Mouse (Mus musculus): Measurements from ENCODE around the gene Rnf227. TPM values are rescaled to one million over a fixed set of nuclear protein-coding genes. Genes with fewer than 3 reads are reported as not detected.

The Rnf227 gene
- polyA plus RNA-seq, 1 experiment = not detected

DNA sequence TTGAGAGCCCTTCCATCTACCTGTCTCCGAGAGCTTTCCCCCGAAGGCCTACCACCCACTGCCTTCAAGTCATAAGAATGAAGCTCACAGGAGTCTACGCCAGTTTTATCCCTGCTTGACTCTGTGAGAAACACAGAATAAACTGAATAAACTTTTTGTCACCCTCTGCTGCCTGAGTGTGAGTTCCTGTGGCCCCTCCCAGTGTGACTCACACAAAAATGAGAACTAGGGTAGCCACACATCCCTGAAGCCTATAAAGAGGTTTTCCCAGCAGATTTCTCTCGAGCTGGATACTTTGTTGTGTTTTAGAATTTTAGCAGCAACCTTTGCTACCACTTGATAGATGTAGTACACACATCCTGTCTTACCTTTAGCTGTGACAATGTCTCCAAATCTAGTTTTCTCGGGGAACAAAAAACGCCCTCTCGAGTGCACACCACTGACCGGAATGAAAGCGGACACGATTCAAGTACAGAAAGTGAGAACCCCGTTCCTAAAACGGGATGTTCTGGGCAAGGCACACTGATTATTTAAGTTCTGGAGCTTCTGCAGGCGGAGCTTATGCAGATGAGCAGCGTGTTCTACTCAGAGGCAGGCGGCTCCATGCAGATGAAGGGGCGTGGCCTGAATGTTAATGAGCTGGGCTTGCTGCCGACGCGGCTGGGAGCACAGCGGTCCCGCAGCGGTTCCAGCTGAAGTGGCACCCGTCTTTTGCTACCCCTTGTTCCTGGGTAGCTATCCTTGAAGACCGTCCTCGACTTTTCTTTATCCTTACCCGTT lies 14.4 kb upstream of the Rnf227 start, which contains the start of gene Kcnab3:
Gene Kcnab3 (plus strand): TSS at position 631 of the 780 bp plus-strand sequence.
- no peak for TF ChIP-seq GATA1 (IDR thresholded peaks at IDR 0.05; ENCODE audit: low read length)

DNA sequence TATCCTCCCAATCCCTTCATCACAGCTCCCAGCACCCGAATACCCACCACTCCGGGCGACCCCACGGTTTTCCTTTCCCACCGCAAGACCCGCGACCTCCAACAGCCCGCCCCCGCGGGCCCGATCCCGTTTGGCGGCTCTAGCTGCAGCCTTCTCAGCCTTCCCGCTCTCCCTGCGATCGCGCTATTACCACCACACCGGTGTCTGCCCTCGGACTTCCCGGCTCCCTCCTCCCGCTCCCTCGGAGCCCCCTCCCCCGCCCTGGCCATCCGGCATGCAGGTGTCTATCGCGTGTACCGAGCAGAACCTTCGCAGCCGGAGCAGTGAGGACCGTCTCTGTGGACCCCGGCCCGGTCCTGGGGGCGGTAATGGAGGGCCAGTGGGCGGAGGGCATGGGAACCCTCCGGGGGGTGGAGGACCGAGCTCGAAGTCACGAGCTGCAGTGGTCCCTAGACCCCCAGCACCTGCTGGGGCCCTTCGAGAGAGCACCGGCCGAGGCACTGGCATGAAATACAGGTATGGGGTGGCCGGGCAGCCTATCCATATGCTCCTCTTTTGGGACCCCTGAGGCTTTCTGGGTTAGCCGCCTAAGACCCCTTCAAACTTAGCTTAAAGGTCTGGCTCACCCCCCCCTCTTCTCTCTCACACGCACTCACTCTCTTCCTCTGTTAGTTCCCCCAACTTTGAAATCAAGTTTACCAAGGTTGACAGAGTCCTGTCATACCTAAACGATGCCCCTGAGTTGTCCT lies 13.7 kb upstream of the Rnf227 start:
- no peak for TF ChIP-seq GATA1 (IDR thresholded peaks at IDR 0.05; ENCODE audit: low read length)

DNA sequence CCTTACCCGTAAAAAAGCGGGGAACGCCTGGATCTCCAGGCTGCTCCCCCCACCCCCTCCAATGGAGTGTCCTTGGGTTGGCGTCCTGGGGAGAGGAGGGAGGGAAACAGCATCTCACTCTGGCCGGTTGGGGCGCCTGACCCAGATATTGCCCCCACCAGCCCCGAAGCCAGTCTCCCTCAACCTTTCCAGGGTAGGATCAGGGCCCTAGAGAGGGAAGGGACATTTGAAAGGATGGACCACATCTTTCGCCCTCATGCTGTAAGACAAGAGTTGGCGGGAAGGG lies 13.2 kb upstream of the Rnf227 start:
- TF ChIP-seq GATA1 (IDR thresholded peaks at IDR 0.05; ENCODE audit: low read length) = no peak

DNA sequence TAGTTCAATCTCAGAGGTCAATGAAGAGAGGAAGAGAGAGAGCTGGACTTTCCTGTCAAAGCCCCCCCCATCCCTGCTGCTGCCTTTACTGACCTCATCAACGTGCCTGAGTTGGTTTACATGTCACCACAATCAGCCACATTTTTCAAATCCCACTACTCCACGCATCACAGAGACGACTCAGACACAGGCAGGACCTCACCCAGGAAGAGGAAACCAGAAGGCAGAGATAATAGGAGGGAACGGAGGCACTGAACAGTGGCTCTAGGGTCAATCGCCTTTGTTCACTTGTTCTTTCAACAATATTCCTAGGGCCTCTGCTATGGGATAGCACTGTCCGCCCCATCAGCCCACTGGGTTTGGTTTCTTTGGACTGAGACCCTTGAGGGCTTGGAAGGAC lies 12.6 kb upstream of the Rnf227 start:
- TF ChIP-seq GATA1 (IDR thresholded peaks at IDR 0.05; ENCODE audit: low read length) = no peak

DNA sequence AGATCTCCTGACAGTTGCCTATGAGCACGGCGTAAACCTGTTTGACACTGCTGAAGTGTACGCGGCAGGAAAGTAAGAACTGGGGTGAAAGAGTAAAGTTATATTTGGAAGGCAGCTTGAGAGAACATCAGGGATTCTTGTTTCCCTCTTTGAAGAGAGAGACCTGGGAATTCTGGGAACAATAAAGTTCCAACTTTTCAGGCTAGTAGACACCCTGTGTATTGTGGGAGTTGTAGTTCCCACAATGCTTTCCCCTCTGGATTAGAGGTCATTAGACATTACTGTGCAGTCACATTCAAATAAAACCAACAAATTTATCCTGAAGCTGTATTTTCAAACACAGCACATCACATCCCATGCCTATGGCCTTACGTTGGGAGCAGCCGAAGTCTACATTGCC lies 11.7 kb upstream of the Rnf227 start:
- no peak for TF ChIP-seq GATA1 (IDR thresholded peaks at IDR 0.05; ENCODE audit: low read length)

DNA sequence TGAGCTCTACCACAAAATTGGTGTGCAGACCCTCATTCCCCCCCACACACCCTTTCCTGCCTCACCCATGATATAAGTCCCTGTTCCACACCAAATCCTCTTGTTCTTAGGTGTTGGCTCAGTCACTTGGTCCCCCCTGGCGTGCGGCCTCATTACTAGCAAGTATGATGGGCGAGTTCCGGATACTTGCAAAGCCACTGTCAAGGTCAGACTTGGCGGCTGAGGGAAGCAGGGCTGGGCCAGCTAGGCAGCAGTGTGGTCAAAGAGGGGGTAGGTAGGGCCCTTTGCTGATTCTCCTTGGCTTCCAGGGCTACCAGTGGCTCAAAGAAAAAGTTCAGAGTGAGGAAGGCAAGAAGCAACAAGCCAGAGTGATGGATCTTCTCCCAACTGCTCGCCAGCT lies 9.1 kb upstream of the Rnf227 start:
- TF ChIP-seq GATA1 (IDR thresholded peaks at IDR 0.05; ENCODE audit: low read length) = no peak

DNA sequence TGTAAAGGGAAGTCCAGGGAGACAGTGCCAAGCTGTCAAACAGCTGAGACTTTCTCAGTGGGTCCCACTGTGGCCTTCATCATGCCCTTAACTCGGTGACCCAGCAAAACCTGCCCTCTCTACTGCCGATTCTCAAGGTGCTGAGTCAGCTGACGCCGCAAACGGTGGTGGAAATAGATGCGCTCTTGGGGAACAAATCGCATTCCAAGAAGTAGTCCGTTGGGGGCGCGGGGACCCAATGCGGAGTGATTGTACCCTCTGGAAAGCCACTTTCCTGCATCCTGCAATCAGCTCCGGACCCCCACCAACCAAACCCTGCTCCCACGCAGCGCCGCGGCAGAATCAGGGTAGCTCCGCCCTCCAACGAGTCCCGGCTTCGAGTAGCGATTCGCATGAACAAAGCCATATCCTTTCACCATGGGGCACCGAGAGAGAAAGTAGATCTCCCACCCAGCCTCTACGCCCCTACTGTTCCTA lies 8.3 kb upstream of the Rnf227 start:
- TF ChIP-seq GATA1 (IDR thresholded peaks at IDR 0.05; ENCODE audit: low read length) = no peak

DNA sequence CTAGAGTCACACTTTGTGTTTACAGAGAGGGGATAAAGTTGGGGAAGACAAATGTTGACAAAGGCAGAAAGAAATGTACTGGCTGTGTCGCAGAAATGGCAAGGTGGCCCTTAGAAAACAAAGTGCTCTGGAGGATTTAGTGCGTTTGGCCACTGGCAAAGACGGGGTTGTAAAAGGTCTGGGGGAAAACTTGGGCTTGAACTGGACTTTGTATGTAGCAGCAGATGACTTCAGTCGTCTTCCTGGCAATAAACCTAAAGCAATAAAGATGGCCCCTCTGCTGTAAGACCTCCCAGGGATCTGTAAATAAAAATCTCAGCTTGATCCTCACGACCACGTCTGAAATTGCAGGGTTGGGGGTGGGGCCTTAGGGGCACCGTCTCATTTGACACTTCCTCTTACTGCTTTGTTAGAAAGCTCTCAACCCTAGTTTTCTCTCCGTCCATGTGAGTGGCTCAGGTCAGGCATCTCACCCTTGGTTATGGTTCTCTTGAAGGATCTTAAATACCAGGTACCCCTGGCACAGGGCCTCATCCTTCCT lies 7.5 kb upstream of the Rnf227 start:
- TF ChIP-seq GATA1 (IDR thresholded peaks at IDR 0.05; ENCODE audit: low read length) = no peak

DNA sequence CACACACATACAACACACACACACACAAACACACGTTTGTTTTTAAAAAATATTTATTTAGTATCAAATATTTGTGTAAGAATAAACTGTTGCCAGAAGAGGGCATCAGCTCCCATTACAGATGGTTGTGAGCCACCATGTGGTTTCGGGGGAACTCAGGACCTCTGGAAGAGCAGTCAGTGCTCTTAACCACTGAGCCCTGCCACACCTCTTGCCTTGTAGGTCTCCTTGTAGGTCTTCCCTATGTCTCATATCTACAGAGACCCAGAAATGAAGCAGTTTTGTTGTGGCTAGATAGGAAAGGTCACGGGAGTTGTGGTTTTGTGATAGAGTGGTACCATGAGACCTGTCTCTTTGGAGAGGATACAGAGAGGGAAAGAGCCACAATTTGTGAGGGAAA lies 6.3 kb upstream of the Rnf227 start:
- TF ChIP-seq GATA1 (IDR thresholded peaks at IDR 0.05; ENCODE audit: low read length) = no peak

DNA sequence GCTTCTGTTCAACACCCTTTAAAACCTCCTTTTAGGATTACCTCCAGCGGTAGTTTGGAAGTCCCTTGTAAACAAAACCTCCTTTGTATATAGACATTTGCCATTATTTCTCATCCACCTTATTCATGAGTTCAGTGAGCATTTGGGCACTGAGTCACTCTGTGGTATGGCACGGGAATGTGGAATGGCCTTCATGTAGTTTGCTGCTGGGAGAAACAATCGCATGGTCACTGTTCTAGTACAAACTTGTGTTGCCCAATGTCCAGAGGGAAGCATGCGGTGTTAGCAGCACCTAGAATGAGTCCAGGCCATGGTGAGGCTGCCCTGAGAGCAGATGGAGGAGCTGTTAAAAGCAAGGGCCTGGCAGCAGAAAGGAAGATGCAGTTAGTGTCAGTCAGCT lies 5.5 kb upstream of the Rnf227 start:
- no peak for TF ChIP-seq GATA1 (IDR thresholded peaks at IDR 0.05; ENCODE audit: low read length)

DNA sequence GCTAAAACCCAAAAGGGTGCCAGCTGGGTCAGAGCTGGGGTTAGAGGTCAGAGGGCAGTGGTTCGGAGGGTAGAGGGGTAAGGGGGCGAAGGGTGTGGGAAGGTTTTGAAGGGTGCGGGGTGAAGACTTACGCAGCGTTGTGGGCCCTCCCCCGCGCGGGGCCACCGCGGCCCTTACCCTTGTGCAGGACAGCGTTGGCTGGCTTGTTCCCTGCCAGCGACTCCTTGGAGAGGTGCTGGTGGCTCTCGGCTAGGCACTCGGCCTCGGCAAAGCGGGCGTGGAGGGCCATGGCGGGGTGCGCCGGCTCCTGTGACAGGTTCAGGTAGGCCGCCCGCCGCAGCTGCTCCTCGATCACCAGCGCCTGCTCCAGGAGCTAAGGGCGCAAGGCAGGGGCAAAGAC lies 6.2 kb downstream of the Rnf227 start:
- TF ChIP-seq GATA1 (IDR thresholded peaks at IDR 0.05; ENCODE audit: low read length) = no peak

DNA sequence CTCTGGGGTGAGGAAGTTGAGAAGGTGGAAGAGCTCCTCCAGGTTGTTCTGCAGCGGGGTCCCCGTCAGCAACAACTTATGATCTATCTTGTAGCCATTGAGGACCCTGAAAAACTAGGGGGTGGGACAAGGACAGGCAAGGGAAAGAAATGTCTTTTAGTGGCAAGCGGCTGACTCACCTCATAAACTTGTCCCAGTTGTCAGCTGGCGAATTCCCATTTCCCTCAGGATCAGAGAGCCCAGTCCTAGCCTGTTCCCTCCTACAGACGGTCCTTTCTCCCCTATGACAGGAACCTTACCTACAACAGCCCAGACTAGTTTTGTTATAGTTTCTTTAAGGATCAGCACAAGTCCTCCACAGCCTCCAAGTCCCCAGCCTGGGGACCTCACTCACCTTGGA lies 16.3 kb downstream of the Rnf227 start:
- TF ChIP-seq GATA1 (IDR thresholded peaks at IDR 0.05; ENCODE audit: low read length) = no peak

DNA sequence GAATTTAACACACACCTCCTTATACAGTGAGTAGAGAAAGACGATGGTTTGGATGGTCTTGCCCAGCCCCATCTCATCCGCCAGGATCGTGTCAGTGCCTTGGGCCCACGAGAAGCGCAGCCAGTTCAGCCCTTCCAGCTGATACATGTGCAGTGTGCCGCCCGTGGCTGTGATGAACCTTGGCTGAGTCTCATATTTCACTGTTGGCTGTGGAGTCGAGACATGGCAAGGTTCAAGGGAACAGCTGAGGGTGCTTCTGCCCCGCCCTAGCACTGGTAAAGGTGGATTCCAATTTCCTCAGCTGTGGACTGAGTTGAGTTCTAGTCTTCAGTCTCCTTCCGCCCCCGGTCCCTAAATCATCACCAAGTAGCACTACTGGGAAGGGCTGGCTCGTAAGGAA lies 17.4 kb downstream of the Rnf227 start:
- no peak for TF ChIP-seq GATA1 (IDR thresholded peaks at IDR 0.05; ENCODE audit: low read length)

DNA sequence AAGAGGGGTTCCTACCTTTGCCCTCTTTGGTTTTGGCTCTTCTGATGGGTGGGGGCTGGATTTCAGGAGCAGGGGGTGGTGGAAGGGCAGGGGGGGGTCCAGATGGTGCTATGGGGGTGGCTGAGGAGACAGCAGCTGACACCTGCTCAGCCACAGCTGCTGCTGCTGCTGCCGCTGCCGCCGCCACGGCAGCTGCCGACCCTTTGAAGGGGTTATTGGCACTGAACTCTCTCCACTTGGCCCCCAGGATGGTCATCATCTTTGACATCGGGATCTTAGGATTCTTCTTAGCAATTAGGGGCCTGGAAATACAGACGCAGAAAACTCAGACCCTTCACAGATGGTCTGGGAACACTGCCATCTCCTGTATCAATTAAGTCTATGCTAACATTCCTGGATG lies 21.8 kb downstream of the Rnf227 start:
- TF ChIP-seq GATA1 (IDR thresholded peaks at IDR 0.05; ENCODE audit: low read length) = no peak

DNA sequence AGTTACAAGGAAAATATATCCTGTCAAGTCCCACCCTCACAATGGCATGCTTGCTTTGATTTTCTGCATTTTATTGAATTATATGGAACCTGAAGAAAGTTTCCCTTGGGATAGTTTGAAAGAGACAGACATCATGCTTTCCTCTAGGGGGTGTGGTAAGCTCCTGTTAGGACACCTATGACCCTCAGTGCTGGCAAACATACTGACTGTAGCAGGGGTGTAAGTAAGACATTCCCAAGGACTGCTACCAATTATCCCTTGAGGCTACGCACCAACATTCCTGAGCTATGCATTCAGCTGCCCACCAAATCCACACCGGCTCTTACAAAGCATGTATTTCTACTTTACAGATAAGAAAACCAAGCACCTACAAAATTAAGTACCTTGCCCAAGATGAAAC lies 22.2 kb downstream of the Rnf227 start:
- no peak for TF ChIP-seq GATA1 (IDR thresholded peaks at IDR 0.05; ENCODE audit: low read length)

DNA sequence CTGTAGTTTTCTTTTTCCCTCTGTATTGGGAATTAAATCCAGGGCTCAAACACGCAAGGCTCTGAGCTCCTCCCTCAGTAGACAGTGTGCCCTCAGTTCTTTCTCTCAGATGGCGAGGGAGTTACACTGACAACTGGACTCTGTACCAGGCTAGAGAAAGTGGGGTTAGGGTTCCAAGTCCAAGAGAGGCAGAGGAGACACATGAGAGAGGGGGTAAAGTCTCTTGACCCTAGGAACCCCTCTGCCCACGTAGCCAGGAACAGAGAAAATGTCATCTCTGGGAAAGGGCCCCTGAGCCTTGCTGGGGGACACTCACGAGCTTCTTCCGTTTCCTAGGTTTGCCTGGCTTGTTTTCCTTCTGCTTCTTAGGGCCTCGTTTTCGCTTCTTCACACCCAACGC lies 24.1 kb downstream of the Rnf227 start:
- TF ChIP-seq GATA1 (IDR thresholded peaks at IDR 0.05; ENCODE audit: low read length) = no peak

DNA sequence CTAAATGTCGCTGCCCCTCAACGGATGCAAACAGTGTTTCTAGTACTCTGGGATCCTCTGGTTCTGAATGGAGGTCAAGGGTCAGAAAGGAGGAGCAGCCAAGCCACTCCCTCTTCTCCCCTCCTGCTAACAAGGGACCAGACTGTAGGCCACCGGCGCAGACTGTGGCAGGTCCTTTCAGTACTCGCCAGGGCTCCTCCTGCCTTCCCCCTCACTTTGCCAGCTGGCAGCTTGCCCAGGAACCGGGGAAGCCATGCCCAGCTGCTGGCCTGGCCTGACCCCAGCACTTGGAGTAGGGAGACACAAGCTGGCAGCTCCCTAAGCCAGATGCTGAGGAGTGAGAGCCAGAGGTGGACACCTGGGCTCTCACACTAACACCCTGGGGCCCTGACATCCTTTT lies 24.6 kb downstream of the Rnf227 start:
- no peak for TF ChIP-seq GATA1 (IDR thresholded peaks at IDR 0.05; ENCODE audit: low read length)
